In the genomic region with DNA sequence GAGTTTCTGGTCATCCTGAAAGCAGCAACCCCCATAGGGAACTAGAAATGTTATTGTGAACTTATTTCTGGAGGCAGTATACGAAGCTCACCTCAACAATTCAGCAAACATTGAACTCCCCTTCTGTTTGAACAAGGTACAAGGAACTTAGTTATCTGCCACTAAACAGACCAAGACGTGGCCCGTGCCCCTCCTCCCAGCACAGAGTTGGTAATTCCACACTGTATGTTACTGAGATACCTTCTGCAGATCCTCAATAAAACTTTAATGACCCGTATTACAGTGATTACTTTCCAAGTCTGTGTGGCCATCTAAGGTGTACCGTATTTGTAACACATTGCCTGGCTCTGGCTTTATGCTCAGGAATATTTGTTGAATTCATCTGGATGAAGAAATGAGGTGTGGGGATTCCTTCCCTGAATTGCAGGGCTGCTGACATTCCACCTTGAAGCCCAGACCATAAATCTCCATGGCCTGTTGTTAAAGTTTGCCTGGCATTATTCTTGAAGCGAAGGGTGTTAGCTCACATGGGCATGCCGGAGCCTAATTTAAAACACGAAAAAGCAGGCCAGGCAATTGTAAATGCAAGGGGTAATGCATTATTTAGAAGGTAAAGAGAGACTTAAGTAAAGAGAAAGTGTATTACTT, we compare ENCODE assay signal across 22 mouse cellular contexts.
"Had no signal": no experiment of that assay in that cellular context is flagged by ENCODE, and none has a peak within 500 bp of the region (broad histone marks: within the 10 kb centered on the region; RNA-seq: fewer than 3 reads in every experiment).

No protein-coding gene starts in this region.

- H3K9me3 ChIP-seq: intestine, embryonic 15.5 days; midbrain, embryonic 10.5 days; neural tube, embryonic 12.5 days; neural tube, embryonic 15.5 days; stomach, embryonic 15.5 days had no signal

- H3K27ac ChIP-seq: intestine, embryonic 15.5 days; kidney, postnatal 0 days; layer of hippocampus, adult 2 months; left cerebral cortex, adult 2 months; liver, embryonic 14.5 days; macrophage; midbrain, embryonic 10.5 days; neural tube, embryonic 12.5 days; neural tube, embryonic 15.5 days; stomach, embryonic 15.5 days had no signal

- H3K27me3 ChIP-seq: intestine, embryonic 15.5 days; neural tube, embryonic 12.5 days; neural tube, embryonic 15.5 days; stomach, embryonic 15.5 days had no signal

- H3K4me3 ChIP-seq: intestine, embryonic 15.5 days; layer of hippocampus, adult 2 months; left cerebral cortex, adult 2 months; midbrain, embryonic 10.5 days; neural tube, embryonic 12.5 days; neural tube, embryonic 15.5 days; stomach, embryonic 15.5 days had no signal

- ATAC-seq: intestine, embryonic 15.5 days; liver, postnatal 0 days; lung, postnatal 0 days had no signal

- H3K36me3 ChIP-seq: intestine, embryonic 15.5 days; midbrain, embryonic 10.5 days; neural tube, embryonic 12.5 days; neural tube, embryonic 15.5 days; stomach, embryonic 15.5 days had no signal

- H3K9ac ChIP-seq: intestine, embryonic 15.5 days; liver, embryonic 14.5 days; liver, postnatal 0 days; lung, embryonic 14.5 days; neural tube, embryonic 12.5 days; neural tube, embryonic 15.5 days; stomach, embryonic 15.5 days had no signal

- H3K4me2 ChIP-seq: intestine, embryonic 15.5 days; lung, embryonic 14.5 days; neural tube, embryonic 12.5 days; neural tube, embryonic 15.5 days; stomach, embryonic 15.5 days had no signal

- DNase-seq: kidney, adult 11 months; kidney, adult 8-10 months; kidney, postnatal 36 days; layer of hippocampus, adult 9-11 months; liver, postnatal 0 days; lung, embryonic 14.5 days; midbrain, embryonic 14.5 days; right cerebral cortex, adult 18-20 months; right cerebral cortex, postnatal 25 days; spleen, adult 18-20 months; thymus, postnatal 25 days had no signal
